Mouse (Mus musculus) left cerebral cortex, adult 18-20 months (tissue): ENCODE measurements around the gene Numb. TPM values are rescaled to one million over a fixed set of nuclear protein-coding genes. Genes with fewer than 3 reads are reported as not detected.
"Not testable (repeated sequence)": the region's sequence is repeated elsewhere in the genome, so short reads cannot be mapped to it uniquely, and the experiment has no call there.

Experiments
- DNase-seq, 2 experiments: peaks; one replicate each; pipeline ENCODE4 v3.0.0; 2021 to 2022; ENCODE audit warnings: low spot score in 2 of 2, mixed read lengths in 1 of 2
- long read RNA-seq, 2 experiments: library from polyadenylated mRNA; stranded (forward); transcript quantifications; one replicate each; pipeline ENCODE4 v2.0.0; 2021
- total RNA-seq, 2 experiments: library from RNA; stranded (reverse); gene quantifications; 2 replicates each; pipeline ENCODE4 v1.2.3; 2021

Gene Numb
- 10 to 100 TPM; 69.9 to 76.2 TPM for total RNA-seq
- long read RNA-seq, experiment 1, transcript Numb-204 (11 exons, 3,549 nt) = major isoform, 23 of 90 reads
- long read RNA-seq, experiment 1, partial matches to known transcripts = 12 of 90 reads
- long read RNA-seq, experiment 1, other reads (novel, unspliced or antisense) = 55 of 90 reads
- long read RNA-seq, experiment 2, transcript Numb-204 (11 exons, 3,549 nt) = major isoform, 8 of 39 reads
- long read RNA-seq, experiment 2, partial matches to known transcripts = 13 of 39 reads
- long read RNA-seq, experiment 2, other reads (novel, unspliced or antisense) = 18 of 39 reads

- DNase-seq = peak; percentile 97 to 99
Observed at GRCm38 (mm10) chr12:83921535-83922381, at the start of gene Numb. Numb (minus strand) TSS chr12:83921934.

DNA sequence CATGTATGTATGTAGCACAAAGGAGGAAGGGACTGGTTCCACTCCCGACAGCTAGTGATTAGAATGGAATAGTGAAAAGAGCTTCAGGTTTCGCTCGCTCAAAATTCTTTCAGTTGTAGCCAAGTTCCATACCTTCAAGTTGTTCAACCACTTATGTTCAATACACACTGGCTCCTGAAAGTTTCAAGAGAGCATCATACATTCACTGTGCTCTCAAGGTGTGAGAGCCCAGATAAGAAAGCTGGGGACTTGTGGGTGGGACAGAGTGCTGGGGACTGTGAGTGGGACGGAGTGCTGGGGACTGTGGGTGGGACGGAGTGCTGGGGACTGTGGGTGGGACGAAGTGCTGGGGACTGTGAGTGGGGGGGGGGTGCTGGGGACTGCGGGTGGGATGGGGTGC is 43.5 kb upstream of the Numb start:
- no peak for DNase-seq

DNA sequence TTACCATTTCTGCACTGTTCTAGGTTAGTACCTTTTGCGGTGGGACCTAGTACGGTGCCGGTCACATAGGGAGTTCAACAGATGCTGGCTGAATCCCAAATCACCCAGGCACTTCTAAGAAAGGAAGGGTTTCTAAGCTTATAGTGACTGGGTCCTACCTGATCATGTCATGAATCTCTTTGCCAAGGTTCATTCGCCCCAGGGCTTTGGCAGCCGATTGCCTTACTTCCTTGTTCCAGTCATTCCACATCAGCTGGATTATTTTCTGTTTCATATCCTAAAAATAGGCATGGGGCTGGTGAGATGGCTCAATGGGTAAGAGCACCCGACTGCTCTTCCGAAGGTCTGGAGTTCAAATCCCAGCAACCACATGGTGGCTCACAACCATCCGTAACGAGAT is 36.5 kb upstream of the Numb start:
- no peak for DNase-seq

DNA sequence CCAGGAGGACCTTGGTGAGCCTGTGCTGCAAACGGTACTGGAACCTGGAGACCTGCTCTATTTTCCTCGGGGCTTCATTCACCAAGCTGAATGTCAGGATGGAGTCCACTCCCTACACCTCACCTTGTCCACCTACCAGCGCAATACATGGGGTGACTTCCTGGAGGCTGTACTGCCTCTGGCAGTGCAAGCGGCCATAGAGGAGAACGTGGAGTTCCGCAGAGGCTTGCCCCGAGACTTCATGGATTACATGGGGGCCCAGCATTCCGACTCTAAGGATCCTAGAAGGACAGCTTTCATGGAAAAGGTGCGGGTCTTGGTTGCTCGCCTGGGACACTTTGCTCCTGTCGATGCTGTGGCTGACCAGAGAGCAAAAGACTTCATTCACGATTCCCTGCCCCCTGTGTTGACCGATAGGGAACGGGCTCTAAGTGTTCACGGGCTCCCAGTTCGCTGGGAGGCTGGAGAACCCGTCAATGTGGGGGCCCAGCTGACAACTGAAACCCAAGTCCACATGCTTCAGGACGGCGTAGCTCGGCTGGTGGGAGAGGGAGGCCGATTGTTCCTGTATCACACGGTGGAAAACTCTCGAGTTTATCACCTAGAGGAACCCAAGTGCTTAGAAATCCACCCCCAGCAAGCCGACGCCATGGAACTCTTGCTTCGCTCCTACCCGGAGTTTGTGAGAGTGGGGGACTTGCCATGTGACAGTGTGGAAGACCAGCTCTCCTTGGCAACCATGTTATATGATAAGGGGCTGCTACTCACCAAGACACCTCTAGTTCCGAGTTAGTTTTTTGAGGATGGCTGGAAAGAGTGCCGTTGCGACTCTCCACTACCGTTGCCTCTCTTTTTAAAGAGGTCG is 30.2 kb upstream of the Numb start:
- no peak for DNase-seq

DNA sequence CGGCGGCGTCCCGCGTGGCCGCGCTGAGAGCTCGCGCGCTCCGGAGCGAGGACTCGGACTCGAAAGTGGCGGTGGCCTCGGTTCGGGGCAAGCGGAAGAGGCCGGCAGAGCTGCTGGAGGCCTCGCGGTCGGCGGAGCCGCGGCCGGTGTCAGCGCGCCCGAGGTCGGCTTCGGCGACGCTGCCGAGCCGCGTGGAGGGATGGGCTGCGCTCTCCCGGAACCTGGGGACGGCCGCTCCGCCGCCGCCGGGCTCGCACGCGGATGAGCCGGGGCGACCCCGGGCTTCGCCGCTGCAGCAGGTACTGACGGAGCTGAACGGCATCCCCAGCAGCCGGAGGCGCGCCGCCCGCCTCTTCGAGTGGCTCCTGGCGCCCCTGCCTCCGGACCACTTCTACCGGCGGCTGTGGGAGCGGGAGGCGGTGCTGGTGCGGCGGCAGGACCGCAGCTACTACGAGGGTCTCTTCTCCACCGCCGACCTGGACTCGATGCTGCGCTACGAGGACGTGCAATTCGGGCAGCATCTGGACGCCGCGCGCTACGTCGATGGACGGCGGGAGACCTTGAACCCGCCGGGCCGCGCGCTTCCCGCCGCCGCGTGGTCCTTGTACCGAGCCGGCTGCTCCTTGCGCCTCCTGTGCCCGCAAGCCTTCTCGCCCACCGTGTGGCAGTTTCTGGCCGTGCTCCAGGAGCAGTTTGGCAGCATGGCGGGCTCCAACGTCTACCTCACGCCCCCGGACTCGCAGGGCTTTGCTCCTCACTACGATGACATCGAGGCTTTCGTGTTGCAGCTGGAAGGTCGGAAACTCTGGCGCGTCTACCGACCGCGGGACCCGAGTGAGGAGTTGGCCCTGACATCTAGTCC is 29.3 kb upstream of the Numb start:
- DNase-seq = peak; percentile 63 to 66

- peak; percentile 86 to 88 for DNase-seq
Observed at GRCm38 (mm10) chr12:83950493-83950839, 28.7 kb upstream of the Numb start, which contains the start of gene Riox1. Riox1 (plus strand) TSS chr12:83950608.

- DNase-seq = no peak
Observed at GRCm38 (mm10) chr12:83949776-83950492, 28.2 kb upstream of the Numb start.

GRCm38 (mm10) chr12:83949043-83949442 is 27.3 kb upstream of the Numb start:
- DNase-seq = no peak

- DNase-seq = no peak
Observed at GRCm38 (mm10) chr12:83947260-83947811, 25.6 kb upstream of the Numb start.

DNA sequence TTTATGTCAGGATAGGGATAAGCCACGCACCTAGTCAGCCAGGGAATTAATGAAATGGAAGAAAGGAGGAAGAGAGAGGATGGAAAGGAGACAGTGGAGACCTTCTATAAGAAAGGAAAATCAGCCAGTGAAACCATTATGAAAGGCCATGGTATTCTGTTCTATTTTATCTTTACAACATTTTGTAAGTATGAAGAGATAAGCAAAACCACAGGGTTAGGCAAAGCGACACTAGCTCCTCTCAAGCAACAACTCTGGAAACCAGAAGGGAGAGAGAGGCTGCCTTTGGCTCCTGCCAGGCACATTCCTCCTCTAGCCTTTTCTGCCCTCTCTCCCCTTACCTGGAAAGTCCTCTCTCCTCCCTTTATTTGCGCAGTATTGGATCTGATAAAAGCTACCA is 20.2 kb upstream of the Numb start:
- no peak for DNase-seq

DNA sequence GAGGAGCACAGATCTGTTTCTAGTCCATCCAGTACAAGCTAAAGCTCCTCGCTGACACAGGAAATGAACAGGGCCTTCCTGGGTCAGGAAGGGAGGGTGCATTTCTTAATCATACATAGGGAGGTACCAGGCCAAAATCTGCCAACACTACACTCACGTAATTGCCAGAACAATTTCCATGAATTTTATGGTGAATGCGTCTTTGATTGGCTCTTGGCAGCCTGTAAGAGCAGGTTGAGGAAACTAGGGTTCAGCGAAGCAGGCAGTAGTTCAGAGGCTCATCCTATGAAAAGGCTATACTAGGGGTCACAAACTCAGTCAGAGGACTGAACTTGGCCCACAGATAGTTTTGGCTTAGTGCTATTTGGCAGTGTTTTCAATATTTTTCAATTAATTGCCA is 18.3 kb upstream of the Numb start:
- no peak for DNase-seq

GRCm38 (mm10) chr12:83939332-83939731 is 17.6 kb upstream of the Numb start:
- DNase-seq = no peak

DNA sequence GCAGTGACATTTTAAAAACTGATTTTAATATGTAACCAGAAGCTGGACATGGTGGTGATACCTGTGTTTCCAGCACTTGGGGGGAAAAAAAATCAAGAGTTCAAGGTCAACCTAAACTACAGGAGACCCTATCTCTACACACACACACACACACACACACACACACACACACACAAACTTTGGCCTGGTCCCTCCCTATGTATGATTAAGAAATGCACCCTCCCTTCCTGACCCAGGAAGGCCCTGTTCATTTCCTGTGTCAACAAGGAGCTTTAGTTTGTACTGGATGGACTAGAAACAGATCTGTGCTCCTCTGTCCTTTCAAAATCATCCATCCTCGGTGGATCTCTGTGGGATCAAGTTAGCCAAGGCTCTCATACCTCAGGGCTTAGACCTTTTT is 16.9 kb upstream of the Numb start:
- not testable (repeated sequence) for DNase-seq

DNA sequence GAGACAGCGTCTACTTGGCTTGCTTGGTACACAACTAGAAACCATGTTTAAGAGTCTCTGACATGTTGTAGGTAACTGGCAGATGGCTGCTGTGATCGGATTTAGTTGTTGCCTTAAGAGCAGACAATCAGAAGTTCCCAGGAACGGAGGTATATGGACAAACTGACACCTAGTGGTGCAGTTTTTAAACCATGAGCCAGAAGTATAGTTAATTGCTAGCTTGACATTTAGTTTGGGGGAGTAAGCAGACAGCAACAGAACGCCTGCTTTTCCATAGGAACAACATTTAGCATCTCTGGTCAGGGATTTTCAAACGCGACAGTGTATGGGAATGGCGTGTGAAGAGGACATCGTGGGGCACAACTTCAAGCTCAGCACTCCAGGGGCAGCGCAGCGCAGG is 15.9 kb upstream of the Numb start:
- no peak for DNase-seq

DNA sequence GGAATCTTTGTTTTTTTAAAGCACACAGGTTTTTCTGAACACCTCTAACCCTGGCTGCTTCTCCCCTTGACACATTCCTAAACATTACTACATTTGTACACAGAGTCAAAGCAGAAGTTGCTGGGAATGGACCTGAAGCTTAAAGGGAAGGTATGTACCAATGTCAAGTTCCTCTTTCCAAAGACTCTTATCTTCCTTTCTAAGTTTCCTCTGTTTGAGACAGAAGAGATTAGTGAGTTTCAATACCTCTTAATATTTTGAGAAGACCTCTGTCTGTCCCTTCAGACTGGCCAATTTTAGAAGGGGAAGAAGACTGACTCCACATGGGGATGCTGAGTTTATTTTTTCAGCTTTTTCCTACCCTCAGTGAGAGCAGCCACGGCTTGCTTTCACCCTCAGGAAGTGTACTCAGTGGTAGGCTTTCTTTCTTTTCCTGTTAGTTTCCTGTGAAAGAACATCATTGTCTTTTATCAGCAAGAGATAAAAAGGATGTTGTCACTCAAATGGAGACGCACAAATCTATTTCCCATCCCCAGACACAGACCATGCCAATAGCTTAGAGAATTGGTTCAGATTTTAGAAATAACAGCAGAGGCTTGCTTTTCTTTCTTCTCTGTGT is 7.6 kb upstream of the Numb start:
- DNase-seq = no peak

DNA sequence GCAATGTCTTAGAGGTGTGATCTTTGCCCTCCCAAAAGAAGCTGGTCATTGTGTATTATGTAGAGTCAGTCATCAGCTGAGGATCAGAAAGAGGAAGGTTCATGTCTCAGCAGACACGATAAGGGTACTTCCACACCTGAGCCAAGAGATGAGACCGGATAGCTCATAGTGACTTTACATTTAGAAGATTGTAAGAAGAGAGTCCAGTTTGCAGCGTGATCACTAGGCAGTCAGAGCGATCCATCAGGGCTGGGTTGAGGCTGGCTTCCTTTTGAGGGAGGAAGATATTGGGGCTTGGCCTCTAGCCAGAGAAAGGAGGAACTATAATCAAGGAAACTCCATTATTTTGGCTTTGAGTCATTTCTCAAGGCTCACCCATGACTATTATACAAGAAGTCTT is 6.0 kb upstream of the Numb start:
- no peak for DNase-seq

DNA sequence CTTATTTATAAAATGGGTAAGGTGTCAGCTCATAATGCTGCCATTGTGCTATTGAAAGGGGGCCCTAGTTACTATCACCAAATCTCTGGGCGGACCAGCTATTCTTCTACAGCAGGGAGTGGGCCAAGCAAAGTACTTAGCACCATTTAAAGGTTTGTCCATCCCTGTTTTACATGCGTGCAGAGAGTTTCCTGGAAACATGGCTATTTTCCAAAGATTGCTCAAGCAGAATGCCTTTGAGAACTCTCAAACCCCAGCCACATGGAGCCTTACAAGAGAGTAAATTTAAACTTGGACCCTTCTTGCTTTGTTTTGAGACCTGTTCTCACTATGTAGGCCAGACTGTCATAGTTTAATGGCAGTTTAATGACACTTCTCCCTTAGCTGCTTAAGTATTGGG is 4.3 kb upstream of the Numb start:
- DNase-seq = no peak

DNA sequence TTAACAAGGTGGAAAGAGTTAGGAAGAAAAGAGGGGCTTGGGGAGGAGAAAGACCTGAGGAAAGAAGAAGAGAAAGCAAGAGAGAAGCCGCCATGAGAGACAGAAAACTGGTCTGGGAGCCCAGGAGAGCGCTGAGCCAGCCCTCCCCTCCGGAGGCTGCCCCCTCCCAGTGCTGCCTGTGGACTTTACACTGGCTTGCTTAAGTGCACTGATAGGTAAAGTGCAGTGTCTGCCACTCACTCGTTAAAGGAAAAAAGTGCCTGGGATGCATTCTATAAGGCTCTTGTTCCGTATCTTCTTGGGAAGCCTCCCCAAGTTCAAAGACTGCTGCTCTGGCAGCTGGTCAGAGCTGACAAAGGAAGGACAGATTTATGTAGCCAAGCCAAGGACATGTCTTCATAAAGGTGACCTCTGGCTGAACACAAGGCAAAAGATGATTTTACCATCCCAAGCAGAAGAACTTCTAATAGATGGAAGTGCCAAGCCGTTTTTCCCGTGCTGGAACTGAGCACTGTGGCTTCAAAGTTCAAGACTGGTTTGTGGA is 3.5 kb upstream of the Numb start:
- DNase-seq = no peak

GRCm38 (mm10) chr12:83924332-83924731 is 2.6 kb upstream of the Numb start:
- no peak for DNase-seq
